Mouse (Mus musculus) hindbrain, embryonic 12.5 days (tissue): ENCODE data around the gene Chst8. TPM values are rescaled to one million over a fixed set of nuclear protein-coding genes. Genes with fewer than 3 reads are reported as not detected.

Source experiments
- ATAC-seq: fragments of 200-750 bp; cut with Nextera tagmentation; 2 replicates; pipeline ENCODE4 v1.8.0; 2017; ENCODE audit warnings: moderate TSS enrichment; ENCODE audit not compliant: low FRiP score
- H3K27ac ChIP-seq: fragments of 300-500 bp; sonication (generic); 2 replicates; pipeline ENCODE4 v1.5.1; 2016; ENCODE audit warnings: mild to moderate bottlenecking
- H3K27me3 ChIP-seq: fragments of 300-500 bp; sonication (generic); 2 replicates; pipeline ENCODE4 v1.6.1; 2016; ENCODE audit warnings: mild to moderate bottlenecking
- H3K36me3 ChIP-seq: fragments of 300-500 bp; sonication (generic); 2 replicates; pipeline ENCODE4 v1.6.1; 2016; ENCODE audit warnings: mild to moderate bottlenecking
- H3K4me1 ChIP-seq: fragments of 300-500 bp; sonication (generic); 2 replicates; pipeline ENCODE4 v1.6.1; 2016
- H3K4me2 ChIP-seq: fragments of 300-500 bp; sonication (generic); replicated peaks from 2 replicates; pipeline ENCODE4 v1.6.1; 2016; ENCODE audit warnings: mild to moderate bottlenecking
- H3K4me3 ChIP-seq: fragments of 300-500 bp; sonication (generic); 2 replicates; pipeline ENCODE4 v1.5.1; 2016; ENCODE audit warnings: mild to moderate bottlenecking
- H3K9ac ChIP-seq: fragments of 300-500 bp; sonication (generic); 2 replicates; pipeline ENCODE4 v1.6.1; 2016; ENCODE audit warnings: mild to moderate bottlenecking, moderate library complexity
- H3K9me3 ChIP-seq: fragments of 300-500 bp; sonication (generic); replicated peaks from 2 replicates; pipeline ENCODE4 v1.6.1; 2016; ENCODE audit warnings: mild to moderate bottlenecking
- WGBS: fragments of 180-500 bp; shearing (Covaris S2); methylation state at CpG from one replicate; pipeline ENCODE4 v1.1.7; 2016; 5-methylcytosine and 5-hydroxymethylcytosine counted together
- polyA plus RNA-seq: library from polyadenylated mRNA; unstranded; fragments of >200 nt; fragmentation: Nextera tagmentation; extraction: Ambion mirVana; gene quantifications from 2 replicates; pipeline ENCODE4 v1.2.1, GENCODE M21; 2016

Chst8 gene
- polyA plus RNA-seq, 1 experiment from 2014 or later, result 22.4 TPM

- H3K27ac ChIP-seq, result peak overlapping the region; percentile 79
- no peak overlapping the region for H3K9ac ChIP-seq
- H3K4me2 ChIP-seq, result no peak overlapping the region
- H3K9me3 ChIP-seq, result no peaks in the 10 kb centered on the region
- peaks cover 48% of the 10 kb centered on the region for H3K4me1 ChIP-seq
- 45% methylated on average over 9 of the region's 9 CpGs for WGBS
- H3K36me3 ChIP-seq, result no peaks in the 10 kb centered on the region
- no peaks in the 10 kb centered on the region for H3K27me3 ChIP-seq
- H3K4me3 ChIP-seq, result no peak overlapping the region
- peak; percentile 65; the same call in 1 of the 2 replicates for ATAC-seq
These were observed 116.4 kb downstream of the Chst8 start for GRCm38 (mm10) chr7:34696086-34696485.

GRCm38 (mm10) chr7:34694898-34695297 is 117.6 kb downstream of the Chst8 start:
- Histone ChIP-seq H3K4me2 (no peak overlapping the region), H3K4me1 (peaks cover 59% of the 10 kb centered on the region)

GRCm38 (mm10) chr7:34693916-34694315 is 118.6 kb downstream of the Chst8 start:
- ATAC-seq, result no peak
- Histone ChIP-seq H3K9ac (no peak overlapping the region), H3K27me3 (no peaks in the 10 kb centered on the region), H3K4me1 (peaks cover 68% of the 10 kb centered on the region), H3K9me3 (no peaks in the 10 kb centered on the region), H3K4me2 (no peak overlapping the region), H3K4me3 (no peak overlapping the region), H3K27ac (peak overlapping the region; percentile 85), H3K36me3 (no peaks in the 10 kb centered on the region)
- 93% methylated on average over 13 of the region's 13 CpGs for WGBS

More at GRCm38 (mm10) chr7:34694898-34695297, 117.6 kb downstream of the Chst8 start:
- ATAC-seq, result peak; percentile 60
- peak overlapping the region; percentile 85 for H3K27ac ChIP-seq
- WGBS, result 40% methylated on average over 9 of the region's 9 CpGs
- H3K9me3 ChIP-seq, result no peaks in the 10 kb centered on the region
- no peaks in the 10 kb centered on the region for H3K27me3 ChIP-seq
- H3K36me3 ChIP-seq, result no peaks in the 10 kb centered on the region
- no peak overlapping the region for H3K4me3 ChIP-seq
- no peak overlapping the region for H3K9ac ChIP-seq

- no peak overlapping the region for H3K4me3 ChIP-seq
- no peaks in the 10 kb centered on the region for H3K36me3 ChIP-seq
- H3K4me2 ChIP-seq, result no peak overlapping the region
- H3K27ac ChIP-seq, result peak overlapping the region; percentile 85
- ATAC-seq, result no peak
- H3K27me3 ChIP-seq, result peaks cover 4% of the 10 kb centered on the region; the same call in 1 of the 2 replicates
- H3K9ac ChIP-seq, result no peak overlapping the region
- WGBS, result 60% methylated on average over 4 of the region's 4 CpGs
- peaks cover 71% of the 10 kb centered on the region for H3K4me1 ChIP-seq
- H3K9me3 ChIP-seq, result no peaks in the 10 kb centered on the region
These were observed 119.4 kb downstream of the Chst8 start for GRCm38 (mm10) chr7:34693072-34693471.

- no peaks in the 10 kb centered on the region for H3K36me3 ChIP-seq
- no peak overlapping the region for H3K9ac ChIP-seq
- peaks cover 4% of the 10 kb centered on the region; the same call in 1 of the 2 replicates for H3K27me3 ChIP-seq
- peaks cover 75% of the 10 kb centered on the region for H3K4me1 ChIP-seq
- WGBS, result 30% methylated on average over 13 of the region's 13 CpGs
- H3K27ac ChIP-seq, result peak overlapping the region; percentile 85
- H3K4me2 ChIP-seq, result no peak overlapping the region
- no peak overlapping the region for H3K4me3 ChIP-seq
- ATAC-seq, result peak; percentile 33
- no peaks in the 10 kb centered on the region for H3K9me3 ChIP-seq
These were observed 122.4 kb downstream of the Chst8 start for GRCm38 (mm10) chr7:34690111-34690510.

- no peaks in the 10 kb centered on the region for H3K36me3 ChIP-seq
- H3K27me3 ChIP-seq, result peaks cover 7% of the 10 kb centered on the region; the same call in 1 of the 2 replicates
- ATAC-seq, result no peak
- H3K4me3 ChIP-seq, result no peak overlapping the region
- no peak overlapping the region for H3K9ac ChIP-seq
- peaks cover 66% of the 10 kb centered on the region for H3K4me1 ChIP-seq
- 31% methylated on average over 6 of the region's 6 CpGs for WGBS
- peak overlapping the region; percentile 35; the same call in 1 of the 2 replicates for H3K27ac ChIP-seq
- H3K9me3 ChIP-seq, result no peaks in the 10 kb centered on the region
- H3K4me2 ChIP-seq, result no peak overlapping the region
These were observed 123.5 kb downstream of the Chst8 start for GRCm38 (mm10) chr7:34689028-34689427.

- H3K4me1 ChIP-seq, result peaks cover 46% of the 10 kb centered on the region
- 35% methylated on average over 7 of the region's 7 CpGs for WGBS
- H3K4me3 ChIP-seq, result no peak overlapping the region
- H3K9me3 ChIP-seq, result no peaks in the 10 kb centered on the region
- H3K27me3 ChIP-seq, result peaks cover 13% of the 10 kb centered on the region; the same call in 1 of the 2 replicates
- ATAC-seq, result no peak
- no peak overlapping the region for H3K4me2 ChIP-seq
- H3K9ac ChIP-seq, result no peak overlapping the region
- peak overlapping the region; percentile 17; the same call in 1 of the 2 replicates for H3K27ac ChIP-seq
- H3K36me3 ChIP-seq, result no peaks in the 10 kb centered on the region
These were observed 126.7 kb downstream of the Chst8 start for GRCm38 (mm10) chr7:34685801-34686200.

- Histone ChIP-seq H3K4me3 (no peak overlapping the region), H3K4me2 (no peak overlapping the region), H3K27me3 (peaks cover 13% of the 10 kb centered on the region; the same call in 1 of the 2 replicates), H3K4me1 (peaks cover 40% of the 10 kb centered on the region), H3K36me3 (no peaks in the 10 kb centered on the region), H3K9ac (no peak overlapping the region), H3K9me3 (no peaks in the 10 kb centered on the region), H3K27ac (no peak overlapping the region)
- 72% methylated on average over 4 of the region's 4 CpGs for WGBS
- ATAC-seq, result no peak
These were observed 127.3 kb downstream of the Chst8 start for GRCm38 (mm10) chr7:34685176-34685575.

GRCm38 (mm10) chr7:34680771-34681421 is 131.6 kb downstream of the Chst8 start:
- Histone ChIP-seq H3K4me3 (no peak overlapping the region), H3K36me3 (no peaks in the 10 kb centered on the region), H3K9me3 (no peaks in the 10 kb centered on the region), H3K27me3 (peaks cover 10% of the 10 kb centered on the region), H3K27ac (peak overlapping the region; percentile 66), H3K4me2 (no peak overlapping the region), H3K9ac (no peak overlapping the region), H3K4me1 (peaks cover 14% of the 10 kb centered on the region)
- ATAC-seq, result peak; percentile 66
- WGBS, result 47% methylated on average over 15 of the region's 15 CpGs

GRCm38 (mm10) chr7:34679886-34680285 is 132.6 kb downstream of the Chst8 start:
- no peak overlapping the region for H3K4me3 ChIP-seq
- H3K36me3 ChIP-seq, result no peaks in the 10 kb centered on the region
- no peak overlapping the region for H3K27ac ChIP-seq
- ATAC-seq, result no peak
- 71% methylated on average over 2 of the region's 2 CpGs for WGBS
- H3K9me3 ChIP-seq, result no peaks in the 10 kb centered on the region
- no peak overlapping the region for H3K4me2 ChIP-seq
- peaks cover 21% of the 10 kb centered on the region for H3K27me3 ChIP-seq
- H3K9ac ChIP-seq, result no peak overlapping the region
- peaks cover 13% of the 10 kb centered on the region for H3K4me1 ChIP-seq

GRCm38 (mm10) chr7:34675831-34676514 is 136.5 kb downstream of the Chst8 start:
- no peak overlapping the region for H3K9ac ChIP-seq

GRCm38 (mm10) chr7:34675120-34675790 is 137.3 kb downstream of the Chst8 start:
- H3K4me3 ChIP-seq, result peak overlapping the region; percentile 22
- no peak; the same call in 1 of the 2 replicates for ATAC-seq
- H3K4me1 ChIP-seq, result peaks cover 9% of the 10 kb centered on the region
- H3K9ac ChIP-seq, result no peak overlapping the region
- H3K27me3 ChIP-seq, result peaks cover 39% of the 10 kb centered on the region
- H3K4me2 ChIP-seq, result peak overlapping the region; percentile 49
- no peaks in the 10 kb centered on the region for H3K9me3 ChIP-seq
- WGBS, result 13% methylated on average over 42 of the region's 42 CpGs
- H3K36me3 ChIP-seq, result no peaks in the 10 kb centered on the region
- no peak overlapping the region for H3K27ac ChIP-seq

More at GRCm38 (mm10) chr7:34675831-34676514, 136.5 kb downstream of the Chst8 start:
- Histone ChIP-seq H3K4me2 (peak overlapping the region; percentile 49), H3K36me3 (no peaks in the 10 kb centered on the region), H3K9me3 (no peaks in the 10 kb centered on the region), H3K27me3 (peaks cover 39% of the 10 kb centered on the region), H3K4me1 (peaks cover 10% of the 10 kb centered on the region), H3K27ac (no peak overlapping the region), H3K4me3 (peak overlapping the region; percentile 22)
- ATAC-seq, result peak; percentile 16; the same call in 1 of the 2 replicates
- 6% methylated on average over 33 of the region's 33 CpGs for WGBS
